Mouse (Mus musculus) layer of hippocampus, postnatal 36 days (tissue): ENCODE measurements around the gene Tmem104. TPM values are rescaled to one million over a fixed set of nuclear protein-coding genes. Genes with fewer than 3 reads are reported as not detected.

Source experiments
- DNase-seq, 2 experiments: peaks; one replicate each; pipeline ENCODE4 v3.0.0; 2022
- total RNA-seq, 2 experiments: library from RNA; stranded (reverse); gene quantifications; 2 replicates each; pipeline ENCODE4 v1.2.3; 2021

The Tmem104 gene
- total RNA-seq, 2 experiments from 2014 or later: 16.7 to 19.1 TPM

DNA sequence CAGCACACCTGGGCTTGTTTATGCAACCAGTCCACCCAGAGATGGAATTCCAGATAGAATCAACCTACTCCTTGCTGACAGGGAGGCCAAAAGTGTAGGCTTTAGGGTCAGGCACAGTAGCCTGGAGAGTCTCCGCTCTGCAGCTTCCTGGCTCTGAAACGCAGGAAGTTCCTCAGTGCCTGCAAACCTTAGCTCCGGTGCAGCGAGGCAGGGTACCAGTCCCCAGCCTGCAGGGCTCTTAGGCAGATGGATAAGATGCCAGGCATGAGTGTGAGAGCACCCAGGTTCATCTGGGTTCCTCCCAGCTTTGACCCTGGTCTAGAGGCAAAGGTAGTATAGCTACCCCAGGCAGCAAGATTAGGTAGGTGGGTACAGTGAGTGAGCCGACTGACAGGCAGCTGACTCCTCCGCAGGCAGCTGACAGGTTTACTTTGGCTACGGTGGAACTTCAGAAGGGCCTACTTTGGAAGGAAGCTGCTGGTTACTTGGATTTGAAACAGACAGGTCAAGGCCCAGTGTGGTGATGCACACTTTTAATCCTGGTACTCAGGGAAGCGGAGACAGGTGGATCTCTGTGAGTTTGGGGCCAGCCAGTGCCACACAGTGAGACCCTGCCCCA lies 19.5 kb upstream of the Tmem104 start:
- DNase-seq: no peak

GRCm38 (mm10) chr11:115169430-115169829 lies 17.9 kb upstream of the Tmem104 start:
- no peak for DNase-seq

GRCm38 (mm10) chr11:115171125-115171524 lies 16.2 kb upstream of the Tmem104 start:
- no peak for DNase-seq

DNA sequence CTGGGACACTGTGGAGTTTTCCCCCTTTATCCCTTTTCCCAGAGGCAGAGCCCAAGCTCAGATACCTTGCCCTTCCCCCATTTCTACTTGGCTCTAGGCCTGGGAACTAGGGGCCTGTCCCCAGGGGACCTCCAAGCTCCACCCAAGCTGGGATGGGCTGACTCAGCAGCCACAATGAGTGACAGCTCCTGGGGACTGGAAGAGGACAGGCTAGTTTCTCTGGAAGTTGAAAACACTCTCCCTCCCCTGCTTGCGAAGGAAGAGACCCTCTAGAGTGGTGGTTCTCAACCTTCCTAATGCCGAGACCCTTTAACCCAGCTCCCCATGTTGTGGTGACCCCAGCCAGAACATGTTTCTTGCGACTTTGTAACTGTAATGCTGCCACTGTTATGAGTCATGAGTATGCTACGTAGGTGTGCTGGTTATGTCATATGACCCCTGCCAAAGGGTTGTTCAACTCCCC lies 14.4 kb upstream of the Tmem104 start:
- no peak for DNase-seq

DNA sequence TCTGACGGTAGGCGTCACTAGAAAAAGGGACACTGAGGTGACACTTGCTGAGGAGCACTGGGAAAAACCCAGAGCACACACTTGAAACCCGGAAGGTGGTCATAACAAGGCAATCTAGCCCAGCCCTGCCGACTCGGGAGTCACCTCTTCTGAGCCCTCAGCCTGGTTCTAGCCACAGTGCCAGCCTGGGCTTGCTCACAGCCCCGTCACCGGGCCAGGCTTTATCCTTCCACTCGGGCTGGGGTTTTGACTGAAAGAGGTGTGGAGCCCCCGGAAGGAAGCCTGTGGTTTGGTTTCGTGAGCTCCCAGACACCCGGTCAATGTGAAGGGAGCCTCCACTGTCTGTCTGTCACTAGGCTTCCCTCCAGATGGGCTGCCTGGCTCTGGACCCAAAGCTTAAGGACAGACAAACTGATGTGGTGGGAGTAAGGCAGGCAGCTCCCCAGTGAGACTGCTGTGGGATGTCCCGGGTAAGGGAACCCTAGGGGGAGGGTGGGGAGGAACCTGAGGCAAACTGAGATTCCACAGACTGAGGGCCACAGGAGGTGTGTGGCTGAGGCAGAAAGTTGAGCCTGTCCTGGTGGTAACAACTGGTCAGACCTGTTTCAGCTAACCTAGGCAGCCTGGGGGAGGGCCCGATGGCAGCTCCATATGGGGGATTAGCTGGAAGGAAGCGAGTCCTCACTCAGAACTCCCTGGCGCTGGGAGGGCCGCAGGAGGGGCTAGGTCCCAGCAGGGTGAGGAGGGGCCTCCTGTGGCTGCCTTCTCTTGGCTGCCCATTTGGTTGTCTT lies 13.5 kb upstream of the Tmem104 start:
- DNase-seq: no peak

DNA sequence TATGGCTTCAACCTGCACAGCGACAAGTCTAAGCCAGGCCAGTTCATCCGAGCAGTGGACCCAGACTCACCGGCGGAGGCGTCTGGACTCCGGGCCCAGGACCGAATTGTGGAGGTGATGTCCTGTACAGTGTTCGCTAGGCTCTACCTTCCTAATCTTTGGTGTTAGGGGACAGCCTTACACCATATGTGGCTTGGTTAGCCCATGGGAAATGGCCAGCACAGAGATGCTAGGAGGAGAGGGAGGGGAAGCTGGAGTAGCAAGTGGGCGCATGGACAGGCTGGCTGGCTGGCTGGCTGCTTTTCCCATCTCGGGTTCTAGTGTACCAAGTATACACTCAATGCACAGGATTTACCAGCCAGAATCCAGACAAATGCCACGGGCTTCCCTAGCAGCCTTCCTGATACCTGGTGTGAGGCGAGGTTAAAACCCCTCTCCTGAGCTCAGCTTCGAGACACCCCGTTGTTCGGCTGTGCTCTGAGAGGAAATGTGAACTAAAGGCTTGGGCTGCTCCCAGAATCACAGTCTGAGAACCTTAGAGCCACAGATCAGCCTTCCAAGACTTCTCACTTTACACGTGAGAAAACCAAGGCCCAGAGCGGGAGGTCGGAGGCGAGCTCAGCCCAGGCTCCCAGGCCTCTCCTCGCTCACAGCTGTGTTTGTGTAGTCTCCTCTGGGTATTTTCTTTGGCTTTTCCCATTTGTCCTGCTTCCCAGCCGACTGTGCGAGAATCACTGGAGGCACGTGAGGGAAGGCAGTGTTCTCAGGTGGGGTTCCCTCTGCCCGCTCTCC lies 10.7 kb upstream of the Tmem104 start:
- no peak for DNase-seq

- no peak for DNase-seq
Observed at GRCm38 (mm10) chr11:115177559-115178195, 9.6 kb upstream of the Tmem104 start.

- DNase-seq: no peak
Observed at GRCm38 (mm10) chr11:115178766-115179165, 8.5 kb upstream of the Tmem104 start.

DNA sequence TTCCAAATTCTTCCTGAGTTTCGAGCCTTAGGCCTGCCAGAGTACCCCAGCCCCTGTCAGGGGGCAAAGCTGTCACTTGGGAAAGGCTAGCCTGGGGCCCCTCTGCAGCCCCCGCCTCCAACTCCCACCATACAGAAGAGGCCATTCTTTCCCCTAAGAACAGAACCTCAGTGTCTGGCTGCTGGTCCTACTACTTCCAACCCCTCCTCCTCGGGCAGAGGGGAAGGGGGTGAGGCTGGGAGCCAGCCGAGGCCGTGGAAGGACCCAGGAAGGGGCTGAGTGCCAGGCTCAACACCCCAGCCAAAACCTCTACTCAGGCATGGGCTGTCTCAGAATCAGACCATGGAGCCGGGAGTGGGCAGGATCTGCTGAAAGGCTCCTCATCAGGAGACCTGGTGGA lies 8.1 kb upstream of the Tmem104 start:
- peak; percentile 51 to 58 for DNase-seq

DNA sequence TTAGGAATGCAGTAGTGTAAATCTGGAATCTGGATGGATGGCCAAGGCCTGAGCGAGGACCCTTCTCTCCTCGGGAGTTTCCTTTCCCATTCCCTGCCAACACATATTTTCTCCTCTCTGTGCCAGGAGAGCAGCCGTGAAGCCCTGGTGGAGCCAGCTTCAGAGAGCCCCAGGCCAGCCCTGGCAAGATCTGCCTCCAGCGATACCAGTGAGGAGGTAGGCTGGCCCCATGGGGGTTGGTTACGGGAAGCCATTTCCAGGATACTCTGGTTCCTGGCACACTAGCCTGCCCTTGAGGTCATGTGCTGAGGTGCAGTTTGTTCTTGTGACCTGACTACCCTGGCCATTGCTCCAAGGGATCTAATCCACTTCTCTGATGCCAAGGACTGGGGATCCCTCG lies 7.4 kb upstream of the Tmem104 start:
- DNase-seq: no peak

GRCm38 (mm10) chr11:115181913-115182638 lies 5.2 kb upstream of the Tmem104 start:
- DNase-seq: peak; percentile 70 to 72

GRCm38 (mm10) chr11:115184973-115185372 lies 2.3 kb upstream of the Tmem104 start:
- no peak for DNase-seq

- DNase-seq: no peak
Observed at GRCm38 (mm10) chr11:115187693-115188092, 406 bp downstream of the Tmem104 start, which contains the start of gene Nat9. Gene Nat9, minus strand, starts transcription at chr11:115187859.

DNA sequence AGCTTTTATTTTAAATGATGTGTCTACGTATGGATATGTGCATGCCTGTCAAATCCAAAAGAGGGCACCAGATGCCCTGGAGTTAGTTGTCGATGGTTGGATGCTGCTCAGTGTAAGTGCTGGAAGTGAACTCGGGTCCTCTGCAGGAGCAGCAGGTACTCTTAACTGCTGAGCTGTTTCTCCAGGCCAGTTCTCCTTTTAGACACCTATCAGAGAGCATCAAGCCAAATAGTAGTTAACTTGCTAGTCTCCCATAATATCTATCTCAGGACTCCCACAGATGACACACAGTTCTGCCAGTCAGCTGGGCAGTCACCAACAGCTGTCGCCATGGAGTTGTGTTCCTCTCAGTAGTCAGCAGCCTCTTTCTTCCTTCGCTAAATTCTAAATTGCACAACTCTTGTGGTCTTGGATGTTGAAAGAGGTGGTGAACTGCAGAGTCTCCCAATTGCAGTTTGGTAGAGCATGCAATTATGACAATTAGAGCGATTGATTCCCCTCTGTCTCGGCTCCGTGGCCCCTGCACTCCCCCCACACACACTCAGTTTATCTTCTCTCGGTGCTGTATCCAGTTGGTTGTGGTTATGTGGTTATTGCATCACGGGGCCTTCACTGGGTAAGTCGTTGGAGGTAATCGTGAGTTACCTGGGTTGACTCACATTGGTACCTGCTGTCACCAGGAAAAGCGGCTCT lies 1.4 kb downstream of the Tmem104 start:
- DNase-seq: no peak

GRCm38 (mm10) chr11:115189304-115189703 lies 2.0 kb downstream of the Tmem104 start:
- no peak for DNase-seq

- DNase-seq: no peak
Observed at GRCm38 (mm10) chr11:115192180-115192579, 4.9 kb downstream of the Tmem104 start.

DNA sequence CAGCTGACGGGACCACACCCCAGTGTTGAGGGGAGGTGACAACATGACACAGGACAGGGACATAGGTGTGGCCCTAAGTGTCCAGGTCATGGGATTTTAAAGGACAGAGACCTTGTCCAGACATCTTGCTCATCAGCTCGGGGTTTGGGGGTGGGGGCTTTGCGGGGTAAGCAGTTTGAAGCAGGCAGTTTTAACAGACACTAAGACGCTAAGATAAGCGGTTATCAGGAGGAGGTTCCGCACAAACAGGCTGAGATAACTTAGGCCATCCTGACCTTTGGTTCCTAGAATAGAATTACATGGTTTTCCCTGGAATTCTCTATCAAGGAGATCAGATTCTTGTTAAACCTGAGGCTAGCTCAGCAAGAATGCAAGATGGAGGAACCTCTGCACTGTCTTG lies 7.4 kb downstream of the Tmem104 start:
- DNase-seq: no peak

GRCm38 (mm10) chr11:115195933-115196332 lies 8.6 kb downstream of the Tmem104 start:
- no peak for DNase-seq

DNA sequence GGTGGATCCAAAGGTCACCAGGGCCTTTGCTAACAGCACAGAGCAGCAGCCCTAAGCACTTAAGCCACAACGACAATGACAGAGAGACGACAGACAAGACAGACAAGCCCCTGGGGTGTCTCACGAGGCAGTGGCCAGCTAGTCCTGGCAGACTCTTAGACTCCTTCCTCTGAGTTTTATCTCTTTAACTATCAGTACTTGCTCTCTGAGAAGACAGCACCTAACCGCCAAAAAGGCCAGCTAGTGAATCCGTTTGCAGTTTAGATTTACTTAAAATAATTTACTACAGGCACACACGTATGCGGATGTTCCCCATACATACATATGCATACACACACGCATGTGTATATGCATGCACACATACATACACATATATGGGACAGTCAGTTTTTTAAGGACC lies 10.3 kb downstream of the Tmem104 start:
- DNase-seq: no peak

- DNase-seq: no peak
Observed at GRCm38 (mm10) chr11:115198932-115199384, 11.7 kb downstream of the Tmem104 start.

DNA sequence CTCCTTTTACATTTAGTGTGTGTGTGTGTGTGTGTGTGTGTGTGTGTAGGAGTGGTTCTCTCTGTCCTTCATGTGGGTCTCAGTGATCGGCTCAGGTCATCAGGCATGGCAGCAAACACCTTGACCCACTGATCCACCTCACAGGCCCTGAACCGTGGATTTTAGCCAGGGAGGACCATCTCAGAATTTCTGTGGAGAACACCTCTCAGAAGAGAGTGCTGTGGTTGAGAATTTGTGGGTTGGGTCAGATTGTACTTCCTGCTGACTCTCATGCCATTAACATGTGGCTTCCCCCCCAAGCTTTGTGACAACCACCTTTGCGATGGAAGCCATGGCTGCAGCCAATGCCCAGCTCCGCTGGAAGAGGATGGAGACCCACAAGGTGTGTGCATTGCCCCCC lies 13.2 kb downstream of the Tmem104 start:
- no peak for DNase-seq
